Mouse (Mus musculus): ENCODE results near the gene Ralgds. TPM values are rescaled to one million over a fixed set of nuclear protein-coding genes. Genes with fewer than 3 reads are reported as not detected.

Ralgds gene
- 145 and 148 TPM in 2 replicates for polyA plus RNA-seq (2012; rRNA removed)

GRCm38 (mm10) chr2:28512798-28513401 lies at the start of gene Ralgds:
Gene Ralgds (plus strand): TSS chr2:28513125.

DNA sequence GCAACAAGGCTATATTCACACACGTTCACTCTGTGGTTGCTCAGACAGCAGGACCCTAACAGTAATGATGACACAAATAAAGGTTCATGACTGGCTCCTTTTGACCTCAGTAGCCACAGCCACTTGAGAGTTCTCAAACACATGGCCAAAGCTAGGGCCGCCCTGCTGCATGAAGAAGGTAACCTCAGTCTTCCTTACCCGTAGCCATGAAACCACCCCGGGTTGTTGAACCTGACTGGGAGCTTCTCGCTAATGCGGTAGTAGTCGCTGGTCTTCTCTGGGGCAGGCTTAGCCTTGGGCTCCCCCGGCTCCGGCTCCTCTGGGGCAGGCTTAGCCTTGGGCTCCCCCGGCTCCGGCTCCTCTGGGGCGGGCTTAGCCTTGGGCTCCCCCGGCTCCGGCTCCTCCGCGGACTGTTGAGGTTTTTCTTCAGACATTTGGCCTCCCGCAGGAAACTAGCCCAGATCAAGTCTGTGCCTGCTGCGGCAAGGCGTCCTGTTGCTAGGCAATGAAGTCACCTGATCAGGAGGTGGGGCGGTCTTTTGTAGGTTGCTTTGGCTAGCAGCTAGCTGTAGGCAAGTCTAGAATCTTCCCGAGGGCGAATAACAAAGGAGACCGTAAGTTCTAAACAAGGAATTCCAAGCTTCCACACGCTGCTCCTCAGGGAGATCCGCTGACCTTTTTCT lies 46.9 kb upstream of the Ralgds start, which contains the start of gene 1700007K13Rik:
TSS of gene 1700007K13Rik (minus strand) at position 497 of the 683 bp plus-strand sequence.

GRCm38 (mm10) chr2:28467860-28468485 lies 45.0 kb upstream of the Ralgds start, which contains the start of gene Mrps2:
Gene Mrps2 (plus strand): TSS chr2:28468066.

DNA sequence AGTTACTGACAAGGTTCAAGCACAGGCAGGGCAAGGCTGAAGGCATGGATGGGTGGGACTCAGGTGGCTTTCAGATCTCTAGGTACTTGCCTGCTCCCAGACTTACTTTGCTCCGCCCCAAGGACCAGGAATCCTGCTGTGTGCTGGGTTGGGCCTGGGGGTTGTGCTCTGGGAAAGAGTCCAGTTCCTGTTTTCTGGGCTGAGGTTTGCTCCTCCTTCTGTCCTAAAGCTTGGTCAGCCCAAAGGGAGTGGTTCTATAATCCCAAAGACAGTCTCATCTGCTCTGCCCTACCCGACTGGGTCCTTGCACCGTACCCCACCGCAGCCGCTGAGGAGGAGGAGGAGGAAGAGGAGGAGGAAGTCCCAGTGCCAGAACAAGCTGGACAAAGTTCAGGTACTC lies 16.3 kb upstream of the Ralgds start, which contains the start of gene Gbgt1:
TSS of gene Gbgt1 (plus strand) at position 221 of the 400 bp plus-strand sequence.

GRCm38 (mm10) chr2:28505795-28506194 lies 7.1 kb upstream of the Ralgds start, which contains the start of gene Gm10134:
Gene Gm10134 (plus strand): TSS chr2:28506095.

DNA sequence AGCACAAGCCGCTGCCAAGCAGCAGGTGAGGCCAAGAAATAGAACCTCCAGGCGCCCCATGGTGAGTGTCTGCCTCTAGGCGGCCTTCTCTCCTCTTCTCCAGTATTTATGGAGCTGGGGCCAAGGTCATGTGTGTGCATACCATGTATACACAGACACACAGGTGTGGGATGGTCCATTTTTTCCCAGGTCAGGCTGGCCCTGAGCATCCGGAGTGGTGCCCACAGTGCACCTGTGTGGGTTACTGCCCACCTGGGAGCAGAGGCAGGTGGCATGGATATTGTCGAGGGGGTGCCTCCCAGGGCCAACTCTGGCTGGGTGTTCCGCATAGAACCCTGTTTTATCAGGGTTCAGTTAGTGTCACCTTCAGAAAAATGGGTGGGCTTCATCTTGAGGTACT lies 50.4 kb downstream of the Ralgds start, which contains the start of gene Cel:
TSS of gene Cel (minus strand) at position 101 of the 400 bp plus-strand sequence.

GRCm38 (mm10) chr2:28583651-28584050 lies 70.7 kb downstream of the Ralgds start, which contains the start of gene Gtf3c5:
Gene Gtf3c5 (minus strand): TSS chr2:28583751.

Other genes starting within 250 kb of the Ralgds start
- 2.3 and 2.7 TPM in 2 replicates for gene Ppp1r26, start 66.3 kb upstream of the Ralgds start, polyA plus RNA-seq (2012; rRNA removed)
- not detected in 2 replicates for gene 1700007K13Rik, start 46.8 kb upstream of the Ralgds start, polyA plus RNA-seq (2012; rRNA removed)
- gene Mrps2, start 45.1 kb upstream of the Ralgds start, polyA plus RNA-seq (2012; rRNA removed) = 33.9 and 39.7 TPM in 2 replicates
- gene Gbgt1, start 16.2 kb upstream of the Ralgds start, polyA plus RNA-seq (2012; rRNA removed) = 5.0 and 5.7 TPM in 2 replicates
- gene Gm10134, start 7.0 kb upstream of the Ralgds start, polyA plus RNA-seq (2012; rRNA removed) = 0.71 and 1.4 TPM in 2 replicates
- 0.58 and 728 TPM in 2 replicates for gene Cel, start 50.3 kb downstream of the Ralgds start, polyA plus RNA-seq (2012; rRNA removed)
- gene Gtf3c5, start 70.6 kb downstream of the Ralgds start, polyA plus RNA-seq (2012; rRNA removed) = 21.2 and 22.9 TPM in 2 replicates
- 1.1 and 1.2 TPM in 2 replicates for gene Gfi1b, start 108.9 kb downstream of the Ralgds start, polyA plus RNA-seq (2012; rRNA removed)
- 9.5 and 10.0 TPM in 2 replicates for gene Tsc1, start 128.1 kb downstream of the Ralgds start, polyA plus RNA-seq (2012; rRNA removed)
- gene Spaca9, start 186.6 kb downstream of the Ralgds start, polyA plus RNA-seq (2012; rRNA removed) = 0.39 and 0.92 TPM in 2 replicates
- 0.14 and 0.20 TPM in 2 replicates for gene Ak8, start 187.0 kb downstream of the Ralgds start, polyA plus RNA-seq (2012; rRNA removed)